Mouse (Mus musculus): Measurements from ENCODE around the gene 4921504E06Rik. TPM values are rescaled to one million over a fixed set of nuclear protein-coding genes. Genes with fewer than 3 reads are reported as not detected.

Gene 4921504E06Rik
- total RNA-seq, 2 experiments from 2014 or later, result not detected

DNA sequence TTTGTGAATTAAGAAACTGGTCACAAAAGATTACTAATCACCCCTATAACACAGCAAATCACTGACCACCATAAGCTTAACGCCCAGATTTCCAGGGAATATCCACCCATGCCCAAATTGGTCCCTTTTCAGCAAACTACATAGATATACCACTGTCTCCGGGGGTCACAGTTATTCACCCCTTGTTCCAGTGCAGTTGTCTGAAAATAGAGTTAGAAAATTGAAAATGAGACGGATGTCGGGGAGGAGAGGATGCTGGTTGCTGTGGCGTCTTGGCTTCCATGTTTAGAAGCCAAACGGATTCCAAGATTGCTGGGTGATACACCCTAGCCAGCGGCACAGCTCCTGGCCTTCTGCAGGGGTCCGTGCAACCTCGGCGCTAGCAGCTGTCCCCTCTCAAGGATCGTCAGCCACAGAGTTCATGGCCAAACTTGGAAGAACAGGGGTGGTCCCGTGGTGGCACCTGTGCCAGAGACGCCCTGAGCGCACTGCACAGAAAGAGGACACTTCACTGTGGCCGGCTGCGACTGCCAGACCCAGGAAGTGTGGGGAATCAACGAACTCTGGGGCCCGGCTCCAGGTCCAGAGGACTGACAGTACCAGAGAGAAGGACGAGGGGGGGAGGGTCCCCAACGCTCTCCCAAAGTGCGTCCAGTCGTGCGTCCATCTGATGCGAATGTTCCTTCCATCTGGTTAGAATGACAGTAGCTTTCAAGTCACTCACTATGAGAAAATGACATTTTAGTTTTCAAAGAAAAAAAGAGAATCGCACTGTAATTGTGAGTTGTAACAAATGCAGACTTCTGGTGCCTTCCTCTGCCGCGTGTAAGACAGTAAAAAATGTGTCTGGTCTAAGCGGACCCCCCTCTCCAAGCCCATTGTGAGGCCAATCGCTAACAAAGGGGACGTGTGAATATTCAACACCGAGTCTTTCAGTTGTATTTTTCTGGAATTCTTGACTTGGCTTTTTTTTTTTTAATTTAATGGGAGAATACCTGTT lies 123.7 kb downstream of the 4921504E06Rik start:
- no peak for ATAC-seq (replicated peaks; ENCODE audit: low FRiP score, poor library complexity, severe bottlenecking)

DNA sequence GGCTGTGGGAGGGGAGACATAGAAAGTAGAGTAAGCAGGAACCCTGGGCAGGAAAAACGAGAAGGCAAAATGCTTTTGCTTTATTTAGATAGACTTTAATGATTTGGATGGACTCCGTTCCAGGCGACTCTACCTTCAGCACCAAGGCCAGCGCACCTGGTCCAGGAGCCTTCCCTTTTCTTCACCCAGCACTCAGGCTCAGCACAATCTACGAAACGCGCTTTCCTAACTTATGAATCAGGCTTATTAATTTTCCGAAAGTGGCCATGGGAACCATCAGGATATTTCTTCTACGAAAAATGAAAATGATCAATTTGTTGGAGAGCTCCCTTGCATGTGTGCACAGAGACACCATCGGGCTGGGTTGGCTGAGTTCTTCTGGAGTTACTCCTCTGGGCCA lies 124.7 kb downstream of the 4921504E06Rik start:
- ATAC-seq (replicated peaks; ENCODE audit: low FRiP score, poor library complexity, severe bottlenecking), result no peak

DNA sequence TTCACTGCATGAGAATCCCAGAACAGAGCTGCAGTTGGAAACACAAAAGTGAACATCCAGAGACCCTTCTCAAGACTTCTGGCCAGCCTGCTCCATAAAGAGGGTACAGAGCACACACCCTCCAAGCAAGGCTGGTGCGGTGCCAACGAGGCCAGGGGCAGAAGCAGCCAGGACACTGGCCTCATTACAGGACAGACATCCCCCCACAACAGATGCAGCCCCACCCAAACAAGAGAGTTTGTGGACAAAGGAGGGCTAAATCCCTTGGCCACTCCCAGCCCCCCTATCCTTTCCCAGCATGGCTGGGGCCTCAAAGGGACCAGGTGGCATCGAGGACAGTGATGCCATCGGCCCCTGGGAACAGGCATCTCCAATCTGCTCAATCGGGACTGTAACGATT lies 130.6 kb downstream of the 4921504E06Rik start:
- no peak for ATAC-seq (replicated peaks; ENCODE audit: low FRiP score, poor library complexity, severe bottlenecking)

DNA sequence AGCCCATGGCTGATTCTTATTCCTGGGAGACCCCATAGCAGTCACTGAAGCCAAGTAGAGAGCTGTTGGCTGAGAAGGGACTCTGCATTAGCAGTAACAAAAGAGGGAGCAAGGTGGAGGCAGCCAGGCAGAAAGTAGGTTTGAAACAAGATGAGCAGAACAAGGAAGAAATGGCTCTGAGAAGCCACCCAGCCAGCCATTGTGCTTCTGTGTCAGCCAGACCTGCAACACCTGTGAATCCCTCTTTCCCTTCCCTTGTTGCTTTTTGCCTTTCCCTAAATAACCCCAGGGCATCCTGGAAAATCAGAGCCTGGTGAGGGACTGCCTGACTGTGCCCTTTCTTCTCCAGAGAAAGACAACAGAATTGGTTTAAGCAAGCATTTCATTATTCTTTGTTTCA lies 131.5 kb downstream of the 4921504E06Rik start:
- no peak for ATAC-seq (replicated peaks; ENCODE audit: low FRiP score, poor library complexity, severe bottlenecking)

DNA sequence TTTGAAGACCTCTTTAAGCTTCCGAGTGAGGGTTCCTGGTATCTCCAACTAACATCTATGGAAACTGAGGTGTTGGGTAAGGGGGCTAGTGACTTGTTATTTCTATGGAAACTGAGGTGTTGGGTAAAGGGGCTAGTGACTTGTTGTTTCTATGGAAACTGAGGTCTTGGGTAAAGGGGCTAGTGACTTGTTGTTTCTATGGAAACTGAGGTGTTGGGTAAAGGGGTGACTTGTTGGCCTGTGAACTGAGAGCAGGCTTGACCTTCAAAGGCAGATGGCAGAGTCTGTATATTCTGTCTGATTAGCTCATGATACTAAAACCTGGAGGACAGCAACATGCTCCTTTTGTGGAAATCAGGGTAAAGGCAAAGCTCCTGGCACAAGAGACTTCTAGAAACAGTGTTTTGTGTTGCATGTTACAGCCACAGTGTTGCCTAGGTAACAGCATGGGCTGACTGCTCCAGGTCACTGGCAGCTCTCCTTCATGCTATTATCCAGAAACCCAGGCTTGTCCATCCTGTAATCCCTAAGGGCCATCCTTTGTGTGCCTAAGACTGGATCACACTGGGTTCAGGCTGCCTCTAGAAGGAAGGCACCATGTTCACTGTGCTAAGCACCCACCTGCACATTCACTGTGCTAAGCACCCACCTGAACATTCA lies 133.9 kb downstream of the 4921504E06Rik start:
- ATAC-seq (replicated peaks; ENCODE audit: low FRiP score, poor library complexity, severe bottlenecking), result no peak

DNA sequence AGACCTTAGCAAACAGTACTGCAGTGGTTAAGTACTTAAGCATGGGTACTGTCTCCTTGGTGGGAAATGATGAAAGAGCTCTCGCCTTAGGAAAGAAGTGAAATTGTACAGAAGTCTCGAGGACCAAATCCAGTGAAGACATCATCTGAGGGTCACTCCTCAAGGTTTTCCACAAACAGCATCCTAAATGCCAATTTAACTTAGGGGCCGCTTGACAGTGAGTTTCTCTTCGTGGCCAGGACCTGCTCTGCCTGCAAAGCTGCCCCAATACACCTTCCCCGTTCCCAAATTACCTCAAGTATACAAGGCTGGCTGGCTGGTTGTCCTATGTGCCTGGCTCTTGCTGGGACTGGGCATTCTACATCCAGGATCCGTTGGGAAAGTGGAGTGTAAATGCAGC lies 137.6 kb downstream of the 4921504E06Rik start:
- ATAC-seq (replicated peaks; ENCODE audit: low FRiP score, poor library complexity, severe bottlenecking), result no peak

DNA sequence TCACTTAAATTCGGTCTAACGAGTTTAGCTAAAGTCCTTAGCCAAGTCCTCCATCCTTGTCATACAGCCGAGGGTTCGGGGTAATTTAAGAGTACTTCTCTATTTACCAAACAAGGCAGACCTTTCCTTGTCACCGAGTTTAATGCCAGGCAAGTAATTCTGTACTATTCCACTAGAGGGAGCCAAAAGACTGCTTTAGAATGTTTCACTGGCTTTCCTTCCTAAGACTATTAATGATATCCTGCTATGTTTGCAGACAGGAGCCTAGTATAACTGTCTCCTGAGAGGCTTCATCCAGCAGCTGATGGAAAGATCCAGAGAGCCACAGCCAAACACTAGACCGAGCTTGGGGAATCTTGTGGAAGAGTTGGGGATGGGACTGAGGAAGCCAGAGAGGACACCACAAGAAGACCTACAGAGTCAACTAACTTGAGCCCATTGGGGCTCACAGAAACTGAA lies 138.6 kb downstream of the 4921504E06Rik start:
- ATAC-seq (replicated peaks; ENCODE audit: low FRiP score, poor library complexity, severe bottlenecking), result peak; percentile 82

DNA sequence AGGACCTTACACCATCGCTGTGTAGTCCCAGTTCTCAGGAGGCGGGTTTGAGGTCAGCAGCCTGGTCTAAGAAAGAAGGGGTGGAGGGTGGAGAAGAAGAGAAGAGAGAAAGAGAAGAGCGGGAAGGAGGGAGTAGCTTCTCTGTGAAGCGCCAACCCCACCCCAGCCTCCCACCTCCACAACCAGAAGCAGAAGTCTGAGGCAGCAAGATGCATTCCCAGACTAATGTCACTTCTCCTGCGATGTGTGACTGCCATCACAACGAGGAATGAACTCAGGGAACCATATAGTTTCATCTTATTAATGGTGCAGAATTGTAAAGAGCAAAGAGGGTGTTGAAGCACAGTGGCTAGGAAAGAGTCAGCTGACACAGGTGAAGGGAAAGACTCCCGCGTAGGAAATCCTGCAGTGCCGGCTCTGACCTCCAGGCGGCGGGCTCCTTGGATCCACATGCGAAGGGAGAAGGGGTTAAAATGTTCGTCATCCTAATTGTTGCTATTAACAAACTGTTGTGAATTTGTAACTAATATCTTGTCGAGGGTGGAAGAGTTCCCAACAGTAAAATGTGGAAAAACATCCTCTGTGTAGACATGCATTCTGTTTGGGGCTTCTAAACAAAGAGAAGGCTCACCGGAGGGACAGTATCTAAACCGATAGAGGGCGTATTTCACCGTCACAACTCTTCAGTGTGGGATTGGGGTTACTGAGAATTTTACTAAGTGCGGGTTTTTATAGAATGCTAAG lies 139.3 kb downstream of the 4921504E06Rik start:
- ATAC-seq (replicated peaks; ENCODE audit: low FRiP score, poor library complexity, severe bottlenecking), result peak; percentile 79

Other genes with a start within 250 kb of the 4921504E06Rik start
- gene Msrb2, start 182.5 kb downstream of the 4921504E06Rik start, total RNA-seq (2015; ENCODE audit: low replicate concordance), result 9.4 TPM in 1 of 2 replicates, not detected in the other
- gene Msrb2, start 182.5 kb downstream of the 4921504E06Rik start, total RNA-seq (2017; ENCODE audit: low replicate concordance), result 0.61 and 2.1 TPM in 2 replicates
- gene Ptf1a, start 108.3 kb downstream of the 4921504E06Rik start, total RNA-seq (2015; ENCODE audit: low replicate concordance), result not detected in 2 replicates
- gene Ptf1a, start 108.3 kb downstream of the 4921504E06Rik start, total RNA-seq (2017; ENCODE audit: low replicate concordance), result not detected in 2 replicates
- 3.6 and 13.4 TPM in 2 replicates for gene Otud1, start 103.8 kb upstream of the 4921504E06Rik start, total RNA-seq (2015; ENCODE audit: low replicate concordance)
- 3.7 and 6.5 TPM in 2 replicates for gene Otud1, start 103.8 kb upstream of the 4921504E06Rik start, total RNA-seq (2017; ENCODE audit: low replicate concordance)